Mouse (Mus musculus): ENCODE measurements around the gene Scgb3a1.

- TF ChIP-seq POLR2A (IDR thresholded peaks at IDR 0.05; ENCODE audit: low read depth, low read length) (no peak), CTCF (conservative IDR thresholded peaks at IDR 0.05; ENCODE audit: insufficient read depth, insufficient read length, low read depth, low read length) (no peak)
These were observed 27.7 kb upstream of the Scgb3a1 start for GRCm38 (mm10) chr11:49635671-49636070.
